Mouse (Mus musculus) adrenal gland, postnatal 4 days (tissue): Measurements from ENCODE around the gene Pttg1ip. TPM values are rescaled to one million over a fixed set of nuclear protein-coding genes. Genes with fewer than 3 reads are reported as not detected.

Source experiments
- DNase-seq, 2 experiments: peaks; one replicate each; pipeline ENCODE4 v3.0.0; 2021 to 2022; ENCODE audit warnings: low spot score in 2 of 2, mixed read lengths in 2 of 2
- total RNA-seq, 2 experiments: library from RNA; stranded (reverse); gene quantifications; 2 replicates each; pipeline ENCODE4 v1.2.3; 2021

Pttg1ip gene
- total RNA-seq, 2 experiments from 2014 or later = 176 to 186 TPM

- DNase-seq = peak; percentile 98 to 99
Observed at GRCm38 (mm10) chr10:77605908-77606826, 24.6 kb downstream of the Pttg1ip start, which contains the start of the genes Sumo3 and Gm49325. Sumo3 (plus strand) TSS chr10:77606097. Gm49325 (plus strand) TSS chr10:77606197.

- no peak for DNase-seq
Observed at GRCm38 (mm10) chr10:77606855-77607254, 25.3 kb downstream of the Pttg1ip start.

- DNase-seq = no peak
Observed at GRCm38 (mm10) chr10:77607441-77607840, 25.9 kb downstream of the Pttg1ip start.

- no peak for DNase-seq
Observed at GRCm38 (mm10) chr10:77608589-77608988, 27.1 kb downstream of the Pttg1ip start.

GRCm38 (mm10) chr10:77610221-77610961 is 28.9 kb downstream of the Pttg1ip start:
- DNase-seq = no peak

GRCm38 (mm10) chr10:77613409-77613808 is 31.9 kb downstream of the Pttg1ip start:
- no peak for DNase-seq

GRCm38 (mm10) chr10:77615647-77616046 is 34.1 kb downstream of the Pttg1ip start:
- no peak for DNase-seq

- no peak for DNase-seq
Observed at GRCm38 (mm10) chr10:77616166-77616565, 34.6 kb downstream of the Pttg1ip start.

GRCm38 (mm10) chr10:77616926-77617325 is 35.4 kb downstream of the Pttg1ip start:
- no peak for DNase-seq

GRCm38 (mm10) chr10:77621546-77621945 is 40.0 kb downstream of the Pttg1ip start:
- DNase-seq = no peak

- DNase-seq = peak; percentile 87 to 95
Observed at GRCm38 (mm10) chr10:77622055-77622988, 40.8 kb downstream of the Pttg1ip start, which contains the start of gene Ube2g2. Ube2g2 (plus strand) TSS chr10:77622275.

- no peak for DNase-seq
Observed at GRCm38 (mm10) chr10:77623069-77623492, 41.6 kb downstream of the Pttg1ip start.

GRCm38 (mm10) chr10:77623639-77624400 is 42.3 kb downstream of the Pttg1ip start:
- DNase-seq = no peak

- no peak for DNase-seq
Observed at GRCm38 (mm10) chr10:77624570-77624995, 43.1 kb downstream of the Pttg1ip start.

- no peak for DNase-seq
Observed at GRCm38 (mm10) chr10:77626036-77626435, 44.5 kb downstream of the Pttg1ip start.

- DNase-seq = no peak
Observed at GRCm38 (mm10) chr10:77626591-77626990, 45.1 kb downstream of the Pttg1ip start.

GRCm38 (mm10) chr10:77627497-77627896 is 46.0 kb downstream of the Pttg1ip start:
- DNase-seq = peak; percentile 40 to 71

GRCm38 (mm10) chr10:77629163-77629562 is 47.6 kb downstream of the Pttg1ip start:
- no peak for DNase-seq

GRCm38 (mm10) chr10:77629970-77630369 is 48.5 kb downstream of the Pttg1ip start:
- DNase-seq = no peak

- DNase-seq = no peak
Observed at GRCm38 (mm10) chr10:77634016-77634415, 52.5 kb downstream of the Pttg1ip start.
